Mouse (Mus musculus): ENCODE data around the gene 4930507D05Rik. TPM values are rescaled to one million over a fixed set of nuclear protein-coding genes. Genes with fewer than 3 reads are reported as not detected.
"Not testable (repeated sequence)": the region's sequence is repeated elsewhere in the genome, so short reads cannot be mapped to it uniquely, and the experiment has no call there.

The 4930507D05Rik gene
- polyA plus RNA-seq, 1 experiment = 0.09 TPM

DNA sequence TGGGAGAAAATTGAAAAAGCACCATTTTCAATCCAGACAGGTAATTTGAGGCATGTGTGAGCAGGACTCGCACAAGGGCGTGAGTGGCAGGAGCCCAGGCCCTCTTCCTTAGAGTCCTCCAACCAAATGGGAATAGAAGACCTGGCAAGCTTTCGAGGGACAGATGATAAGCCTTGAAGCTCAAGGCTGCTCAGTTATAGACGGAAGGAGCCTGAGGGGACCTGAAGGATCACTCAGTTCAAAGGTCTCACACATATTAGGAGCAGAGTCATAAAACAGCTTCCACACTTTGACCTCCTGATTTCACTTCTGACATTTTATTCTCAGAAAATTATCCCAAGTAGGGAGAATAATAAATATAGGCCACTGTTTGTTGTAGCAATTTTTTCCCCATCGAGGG lies 29.9 kb upstream of the 4930507D05Rik start:
- Histone ChIP-seq H3K4me1 (ENCODE audit: control insufficient read depth, insufficient read depth, low read length) (no peaks in the 10 kb centered on the region), H3K4me3 (replicated peaks; ENCODE audit: extremely low read depth, low read depth, low read length) (no peak overlapping the region)
- no peak for DNase-seq
- 71% methylated on average over 5 of the region's 5 CpGs for WGBS
- TF ChIP-seq CTCF (IDR thresholded peaks at IDR 0.05; ENCODE audit: insufficient read depth, low read length) = no peak
- TF ChIP-seq POLR2A (IDR thresholded peaks at IDR 0.05; ENCODE audit: borderline replicate concordance, extremely low read depth, low read depth, low read length) = no peak

DNA sequence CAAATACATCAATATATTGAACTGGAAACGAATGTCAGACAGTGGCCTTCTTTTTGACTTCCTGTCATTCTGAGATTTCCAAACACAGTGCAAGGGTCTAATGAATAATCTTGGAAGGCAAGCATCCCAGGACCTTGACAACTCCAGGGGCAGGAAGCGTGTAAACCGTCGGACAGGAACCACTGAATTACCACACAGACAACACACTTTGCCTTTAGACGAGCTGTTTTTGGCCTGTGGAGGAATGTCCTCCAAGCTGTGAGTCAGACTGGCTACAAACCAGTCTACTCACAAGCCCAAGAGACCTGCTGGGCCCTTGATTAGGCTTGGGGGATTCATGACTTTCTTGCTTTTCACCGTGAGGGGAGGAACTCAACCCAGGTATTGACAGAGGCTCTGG lies 28.9 kb upstream of the 4930507D05Rik start:
- DNase-seq = no peak
- 32% methylated on average over 6 of the region's 6 CpGs for WGBS
- Histone ChIP-seq H3K4me1 (ENCODE audit: control insufficient read depth, insufficient read depth, low read length) (no peaks in the 10 kb centered on the region), H3K4me3 (replicated peaks; ENCODE audit: extremely low read depth, low read depth, low read length) (no peak overlapping the region)
- no peak for TF ChIP-seq CTCF (IDR thresholded peaks at IDR 0.05; ENCODE audit: insufficient read depth, low read length)
- TF ChIP-seq POLR2A (IDR thresholded peaks at IDR 0.05; ENCODE audit: borderline replicate concordance, extremely low read depth, low read depth, low read length) = no peak

DNA sequence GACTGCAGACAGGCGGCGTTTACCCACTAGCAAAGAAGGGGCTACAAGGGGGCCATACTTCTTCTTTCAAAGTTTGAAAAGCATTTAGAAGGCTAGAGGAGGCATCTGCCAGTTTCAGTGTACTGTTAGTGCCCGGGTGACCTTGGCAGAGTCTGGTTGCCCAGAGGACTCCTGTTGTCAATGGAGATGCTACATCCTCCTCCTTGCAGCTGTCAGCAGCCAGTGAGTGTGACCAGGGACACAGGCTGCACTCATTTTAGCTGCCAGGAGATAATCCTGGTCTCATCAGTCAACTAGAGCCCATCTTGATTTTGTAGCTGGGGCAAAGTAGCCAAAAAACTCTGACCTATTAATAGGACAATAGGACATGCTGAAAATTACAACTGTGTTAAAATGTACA lies 28.2 kb upstream of the 4930507D05Rik start:
- Histone ChIP-seq H3K4me1 (ENCODE audit: control insufficient read depth, insufficient read depth, low read length) (no peaks in the 10 kb centered on the region), H3K4me3 (replicated peaks; ENCODE audit: extremely low read depth, low read depth, low read length) (no peak overlapping the region)
- TF ChIP-seq CTCF (IDR thresholded peaks at IDR 0.05; ENCODE audit: insufficient read depth, low read length) (no peak), POLR2A (IDR thresholded peaks at IDR 0.05; ENCODE audit: borderline replicate concordance, extremely low read depth, low read depth, low read length) (no peak)
- WGBS = 76% methylated on average over 3 of the region's 3 CpGs
- DNase-seq = no peak

DNA sequence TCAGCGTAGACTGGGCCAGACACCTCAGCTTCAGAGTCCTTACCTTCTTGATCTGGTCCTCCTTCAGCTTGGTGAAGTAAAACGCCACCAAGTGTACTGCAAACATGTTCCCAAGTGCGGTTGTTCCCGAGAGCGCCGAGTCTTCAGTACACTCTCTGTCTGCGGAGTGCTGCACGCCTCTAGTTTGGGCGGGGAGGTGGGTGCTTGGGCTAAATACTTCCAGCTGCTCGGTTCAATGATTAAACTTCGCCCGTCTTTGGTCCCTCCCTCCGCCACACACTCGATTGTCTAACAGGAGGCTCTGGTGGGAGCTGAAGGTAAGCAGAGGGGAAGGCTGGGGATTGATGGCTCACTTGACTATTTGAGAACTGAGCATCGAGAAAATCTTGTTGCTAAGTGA lies 27.0 kb upstream of the 4930507D05Rik start, which contains the start of gene Hkdc1:
TSS of gene Hkdc1 (minus strand) at position 237 of the 400 bp plus-strand sequence.
- H3K4me3 ChIP-seq (replicated peaks; ENCODE audit: extremely low read depth, low read depth, low read length) = no peak within 1 kb of the TSS
- H3K4me1 ChIP-seq (ENCODE audit: control insufficient read depth, insufficient read depth, low read length) = no peaks in the 10 kb centered on the region
- TF ChIP-seq CTCF (IDR thresholded peaks at IDR 0.05; ENCODE audit: insufficient read depth, low read length) = no peak
- no peak for TF ChIP-seq POLR2A (IDR thresholded peaks at IDR 0.05; ENCODE audit: borderline replicate concordance, extremely low read depth, low read depth, low read length)
- peak; percentile 28 for DNase-seq
- WGBS = 49% methylated on average over 15 of the region's 15 CpGs

DNA sequence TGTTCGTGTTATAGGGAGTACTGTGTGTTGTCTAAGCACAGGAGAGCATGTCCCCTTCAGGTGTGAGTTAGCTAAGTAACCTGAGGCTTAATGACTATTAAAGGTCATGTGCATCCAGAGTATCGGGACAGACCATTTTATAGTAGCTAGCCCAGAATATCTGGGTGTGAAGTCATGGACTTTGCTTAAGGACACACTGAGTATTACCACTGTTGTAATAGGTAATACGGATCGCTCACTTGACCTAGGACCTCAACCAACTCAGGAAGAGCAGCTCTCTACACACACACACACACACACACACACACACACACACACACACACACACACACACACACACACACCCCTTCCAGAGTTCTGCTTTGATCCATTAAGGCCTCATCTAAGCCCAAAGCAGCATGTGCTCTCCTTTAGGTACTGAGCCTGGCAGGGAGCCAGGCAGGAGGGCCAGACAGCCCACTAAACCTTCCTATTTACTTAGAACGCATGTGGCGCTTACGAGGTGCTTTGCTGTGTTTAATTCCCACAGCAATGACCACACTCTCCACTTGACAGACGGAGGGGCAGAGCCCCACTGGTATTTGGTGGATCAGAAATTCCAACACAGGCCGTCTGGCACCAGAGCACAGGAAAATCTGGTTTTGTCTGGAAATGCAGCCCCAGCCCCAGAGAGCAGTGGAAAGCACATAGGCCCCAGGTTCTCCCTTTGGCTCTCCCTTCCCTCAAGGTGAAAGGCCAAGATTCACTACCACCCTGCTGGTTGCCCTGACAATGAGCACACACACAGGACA lies 24.0 kb upstream of the 4930507D05Rik start:
- 49% methylated on average over 9 of the region's 9 CpGs for WGBS
- DNase-seq = no peak
- H3K4me3 ChIP-seq (replicated peaks; ENCODE audit: extremely low read depth, low read depth, low read length) = no peak overlapping the region
- no peaks in the 10 kb centered on the region for H3K4me1 ChIP-seq (ENCODE audit: control insufficient read depth, insufficient read depth, low read length)
- TF ChIP-seq CTCF (IDR thresholded peaks at IDR 0.05; ENCODE audit: insufficient read depth, low read length) = no peak
- no peak for TF ChIP-seq POLR2A (IDR thresholded peaks at IDR 0.05; ENCODE audit: borderline replicate concordance, extremely low read depth, low read depth, low read length)

DNA sequence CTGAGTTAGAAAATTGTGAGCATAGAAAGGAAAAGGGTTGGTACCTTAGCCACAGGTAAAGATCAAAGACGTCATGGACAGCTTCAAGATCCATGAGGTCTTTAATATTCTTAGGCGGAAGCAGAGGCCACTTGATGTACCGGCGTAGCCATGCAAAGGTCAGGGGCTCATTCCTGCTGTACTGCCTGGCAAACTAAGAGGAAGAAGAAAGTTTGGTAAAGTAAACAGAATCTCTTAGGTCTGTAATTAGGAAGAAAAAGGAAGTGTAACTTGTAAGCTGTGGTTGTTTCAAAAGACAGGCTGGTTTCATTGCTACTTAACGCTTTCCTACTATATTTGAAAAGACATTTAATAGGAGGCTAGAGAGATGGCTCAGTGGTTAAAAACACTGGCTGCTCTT lies 18.9 kb upstream of the 4930507D05Rik start:
- WGBS = 74% methylated on average over 5 of the region's 5 CpGs
- no peak overlapping the region for H3K4me3 ChIP-seq (replicated peaks; ENCODE audit: extremely low read depth, low read depth, low read length)
- H3K4me1 ChIP-seq (ENCODE audit: control insufficient read depth, insufficient read depth, low read length) = no peaks in the 10 kb centered on the region
- TF ChIP-seq CTCF (IDR thresholded peaks at IDR 0.05; ENCODE audit: insufficient read depth, low read length) (no peak), POLR2A (IDR thresholded peaks at IDR 0.05; ENCODE audit: borderline replicate concordance, extremely low read depth, low read depth, low read length) (no peak)
- DNase-seq = no peak

DNA sequence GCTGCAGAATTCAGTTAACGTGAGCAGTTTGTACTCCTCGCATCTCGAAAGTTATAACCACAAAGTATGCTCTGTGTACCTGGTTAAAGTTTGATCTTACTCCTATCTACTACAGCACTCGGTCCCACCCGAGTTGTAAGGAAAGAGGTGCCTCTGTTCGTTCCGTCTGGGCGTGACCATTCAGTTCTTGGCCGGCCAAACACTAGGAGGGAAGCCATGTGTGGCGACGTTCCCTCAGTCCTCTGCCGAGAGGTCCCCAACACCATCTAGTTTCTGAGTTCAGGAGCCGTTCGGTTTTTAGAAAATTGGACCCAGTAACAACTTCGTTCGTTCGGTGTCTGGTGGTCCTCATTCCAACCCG lies 971 bp downstream of the 4930507D05Rik start:
- Histone ChIP-seq H3K4me3 (replicated peaks; ENCODE audit: extremely low read depth, low read depth, low read length) (peak overlapping the region; percentile 100), H3K4me1 (ENCODE audit: control insufficient read depth, insufficient read depth, low read length) (peaks cover 8% of the 10 kb centered on the region)
- 35% methylated on average over 18 of the region's 18 CpGs for WGBS
- TF ChIP-seq CTCF (IDR thresholded peaks at IDR 0.05; ENCODE audit: insufficient read depth, low read length) (no peak), POLR2A (IDR thresholded peaks at IDR 0.05; ENCODE audit: borderline replicate concordance, extremely low read depth, low read depth, low read length) (no peak)
- DNase-seq = no peak

DNA sequence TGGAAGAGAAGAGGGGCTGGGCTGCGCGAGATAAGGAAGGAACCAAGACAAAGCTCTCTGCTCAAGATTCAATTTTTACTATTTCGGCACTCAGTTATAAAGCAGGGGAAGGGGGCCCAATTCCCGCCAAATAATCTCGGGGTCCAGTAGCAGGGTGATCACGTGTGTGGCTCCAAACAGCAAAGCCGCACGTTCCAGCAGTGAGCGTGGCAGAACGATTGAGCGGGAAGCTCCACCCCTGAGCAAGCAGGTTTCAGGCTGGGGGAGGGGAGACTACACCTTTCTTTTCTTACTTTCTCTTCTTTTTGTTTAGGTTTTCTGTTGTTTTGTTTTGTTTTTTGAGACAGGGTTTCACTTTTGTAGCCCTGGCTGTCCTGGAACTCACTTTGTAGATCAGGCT lies 2.7 kb downstream of the 4930507D05Rik start:
- DNase-seq; H3K4me3 ChIP-seq (replicated peaks; ENCODE audit: extremely low read depth, low read depth, low read length); H3K4me1 ChIP-seq (ENCODE audit: control insufficient read depth, insufficient read depth, low read length): not testable (repeated sequence)
- 69% methylated on average over 11 of the region's 11 CpGs for WGBS

DNA sequence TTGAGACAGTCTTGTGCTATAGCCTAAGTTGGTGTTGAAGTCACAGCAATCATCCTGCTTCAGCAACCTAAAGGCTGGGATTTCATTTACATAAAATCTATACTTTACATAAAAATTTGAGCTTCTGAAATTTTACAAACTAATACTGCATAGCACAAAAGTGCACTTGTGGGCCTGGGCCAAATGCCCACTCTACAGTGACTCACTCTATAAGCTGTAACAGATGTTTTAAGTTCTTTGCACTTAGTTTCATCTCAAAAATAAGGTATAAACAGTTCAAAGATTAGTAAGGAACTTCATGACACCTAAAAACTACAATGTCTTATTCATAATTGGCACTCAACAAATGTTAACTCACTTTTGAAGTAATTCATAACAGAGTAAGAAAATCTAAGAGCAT lies 12.0 kb downstream of the 4930507D05Rik start:
- no peak for TF ChIP-seq CTCF (IDR thresholded peaks at IDR 0.05; ENCODE audit: insufficient read depth, low read length)
- TF ChIP-seq POLR2A (IDR thresholded peaks at IDR 0.05; ENCODE audit: borderline replicate concordance, extremely low read depth, low read depth, low read length) = no peak
- Histone ChIP-seq H3K4me1 (ENCODE audit: control insufficient read depth, insufficient read depth, low read length) (no peaks in the 10 kb centered on the region), H3K4me3 (replicated peaks; ENCODE audit: extremely low read depth, low read depth, low read length) (no peak overlapping the region)
- no peak for DNase-seq

DNA sequence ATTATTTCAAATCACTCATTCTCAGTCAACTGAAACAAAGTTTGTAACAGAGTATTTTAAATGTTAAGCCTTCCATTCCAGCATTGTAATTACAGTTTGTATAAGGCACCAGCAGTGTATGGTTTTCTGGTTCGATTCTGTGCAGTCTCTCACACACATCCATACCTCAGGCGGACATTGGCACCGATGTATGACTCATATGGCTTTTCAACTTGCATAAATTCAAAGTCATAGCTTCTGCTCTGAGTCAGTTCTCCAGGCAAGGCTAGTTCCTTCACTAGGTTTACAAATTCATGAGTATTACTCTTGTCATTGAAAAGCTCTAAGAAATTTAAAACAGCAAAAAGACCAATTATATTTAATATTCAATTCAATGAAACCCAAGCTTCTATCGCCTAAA lies 20.4 kb downstream of the 4930507D05Rik start:
- TF ChIP-seq CTCF (IDR thresholded peaks at IDR 0.05; ENCODE audit: insufficient read depth, low read length) (no peak), POLR2A (IDR thresholded peaks at IDR 0.05; ENCODE audit: borderline replicate concordance, extremely low read depth, low read depth, low read length) (no peak)
- Histone ChIP-seq H3K4me3 (replicated peaks; ENCODE audit: extremely low read depth, low read depth, low read length) (no peak overlapping the region), H3K4me1 (ENCODE audit: control insufficient read depth, insufficient read depth, low read length) (peaks cover 2% of the 10 kb centered on the region)
- WGBS = 91% methylated on average over 4 of the region's 4 CpGs
- no peak for DNase-seq
